Mouse (Mus musculus): ENCODE measurements around the gene Slc37a3. TPM values are rescaled to one million over a fixed set of nuclear protein-coding genes. Genes with fewer than 3 reads are reported as not detected.

The Slc37a3 gene
- total and polyA plus RNA-seq, 3 experiments = 9.2 to 19.3 (median 18.8) TPM

DNA sequence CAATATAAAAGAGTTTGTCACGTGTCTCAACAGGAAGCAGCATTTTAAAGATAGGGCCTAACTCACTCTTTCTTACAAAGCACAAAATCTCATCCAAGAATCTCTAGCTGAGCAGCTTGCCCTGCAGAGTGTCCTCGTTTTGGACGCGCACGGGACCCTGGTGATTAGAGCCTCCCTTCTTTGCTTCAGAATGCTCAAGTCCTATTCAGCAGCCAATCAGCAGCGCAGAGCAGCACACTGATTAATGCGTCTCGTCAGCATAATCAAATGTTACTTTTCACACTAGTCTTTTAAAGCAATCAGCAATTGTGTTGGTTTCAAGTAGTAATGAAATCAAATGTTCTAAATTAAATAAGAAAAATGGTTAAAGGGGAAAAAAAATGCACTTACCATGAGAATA lies 39.1 kb downstream of the Slc37a3 start:
- 85% methylated on average over 8 of the region's 8 CpGs for WGBS
- Histone ChIP-seq H3K27me3 (ENCODE audit: control insufficient read depth, insufficient read depth, low read length) (no peaks in the 10 kb centered on the region), H3K9ac (ENCODE audit: low read depth, low read length) (no peak overlapping the region), H3K36me3 (ENCODE audit: control insufficient read depth, insufficient read depth, low read length) (no peaks in the 10 kb centered on the region), H3K79me2 (replicated peaks; ENCODE audit: control insufficient read depth, insufficient read depth, low read length) (no peaks in the 10 kb centered on the region), H3K4me3 (no peak overlapping the region), H3K27ac (no peak overlapping the region), H3K4me1 (ENCODE audit: control insufficient read depth, insufficient read depth, low read length) (no peaks in the 10 kb centered on the region)
- DNase-seq = no peak
- TF ChIP-seq POLR2A (IDR thresholded peaks at IDR 0.05; ENCODE audit: insufficient read depth, low read depth, low read length) (no peak), CTCF (IDR thresholded peaks at IDR 0.05) (no peak), EP300 (IDR thresholded peaks at IDR 0.05; ENCODE audit: insufficient read depth, low read depth, low read length) (no peak)
- intact Hi-C loops (cut with DNase I) = no loop called here

DNA sequence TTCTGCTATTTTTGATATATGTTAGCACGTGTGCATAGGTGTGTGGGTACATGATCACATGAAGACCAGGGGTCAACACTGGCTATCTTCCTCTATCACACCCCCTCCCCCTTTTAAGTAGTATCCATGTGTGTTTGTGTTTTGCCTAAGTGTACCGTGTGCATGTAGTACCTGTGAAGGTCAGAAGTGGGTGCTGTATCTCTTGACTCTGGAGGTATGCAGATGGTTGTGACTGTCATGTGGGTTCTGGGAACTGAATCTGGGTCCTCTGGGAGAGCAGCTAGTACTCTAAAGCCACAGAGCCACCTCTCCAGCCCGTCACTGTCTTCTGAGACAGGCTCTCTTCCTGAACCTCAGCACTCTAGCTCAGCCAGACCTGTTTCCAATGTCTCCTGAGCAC lies 42.6 kb downstream of the Slc37a3 start:
- H3K79me2 ChIP-seq (replicated peaks; ENCODE audit: control insufficient read depth, insufficient read depth, low read length) = no peaks in the 10 kb centered on the region
- DNase-seq = no peak
- TF ChIP-seq CTCF (IDR thresholded peaks at IDR 0.05) (0 out of 2 replicates have a peak, but pooled peaks have one; percentile 20), POLR2A (IDR thresholded peaks at IDR 0.05; ENCODE audit: insufficient read depth, low read depth, low read length) (no peak), EP300 (IDR thresholded peaks at IDR 0.05; ENCODE audit: insufficient read depth, low read depth, low read length) (no peak)
- WGBS = 96% methylated on average over 3 of the region's 3 CpGs
- intact Hi-C loops (cut with DNase I) = no loop called here
- H3K9ac ChIP-seq (ENCODE audit: low read depth, low read length) = no peak overlapping the region
- no peaks in the 10 kb centered on the region for H3K4me1 ChIP-seq (ENCODE audit: control insufficient read depth, insufficient read depth, low read length)
- no peaks in the 10 kb centered on the region for H3K27me3 ChIP-seq (ENCODE audit: control insufficient read depth, insufficient read depth, low read length)
- H3K27ac ChIP-seq = no peak overlapping the region
- H3K36me3 ChIP-seq (ENCODE audit: control insufficient read depth, insufficient read depth, low read length) = no peaks in the 10 kb centered on the region
- H3K4me3 ChIP-seq = no peak overlapping the region

- no peaks in the 10 kb centered on the region for H3K36me3 ChIP-seq (ENCODE audit: control insufficient read depth, insufficient read depth, low read length)
- intact Hi-C loops (cut with DNase I) = no loop called here
- H3K27me3 ChIP-seq (ENCODE audit: control insufficient read depth, insufficient read depth, low read length) = no peaks in the 10 kb centered on the region
- WGBS = 57% methylated on average over 7 of the region's 7 CpGs
- H3K4me1 ChIP-seq (ENCODE audit: control insufficient read depth, insufficient read depth, low read length) = no peaks in the 10 kb centered on the region
- H3K79me2 ChIP-seq (replicated peaks; ENCODE audit: control insufficient read depth, insufficient read depth, low read length) = no peaks in the 10 kb centered on the region
- peak in 1 of 2 experiments; percentile 18 for DNase-seq
- H3K9ac ChIP-seq (ENCODE audit: low read depth, low read length) = no peak overlapping the region
- H3K4me3 ChIP-seq = no peak overlapping the region
- H3K27ac ChIP-seq = no peak overlapping the region
- TF ChIP-seq POLR2A (IDR thresholded peaks at IDR 0.05; ENCODE audit: insufficient read depth, low read depth, low read length) (no peak), EP300 (IDR thresholded peaks at IDR 0.05; ENCODE audit: insufficient read depth, low read depth, low read length) (no peak), CTCF (IDR thresholded peaks at IDR 0.05) (no peak)
Observed at GRCm38 (mm10) chr6:39334224-39334623, 43.3 kb downstream of the Slc37a3 start.

DNA sequence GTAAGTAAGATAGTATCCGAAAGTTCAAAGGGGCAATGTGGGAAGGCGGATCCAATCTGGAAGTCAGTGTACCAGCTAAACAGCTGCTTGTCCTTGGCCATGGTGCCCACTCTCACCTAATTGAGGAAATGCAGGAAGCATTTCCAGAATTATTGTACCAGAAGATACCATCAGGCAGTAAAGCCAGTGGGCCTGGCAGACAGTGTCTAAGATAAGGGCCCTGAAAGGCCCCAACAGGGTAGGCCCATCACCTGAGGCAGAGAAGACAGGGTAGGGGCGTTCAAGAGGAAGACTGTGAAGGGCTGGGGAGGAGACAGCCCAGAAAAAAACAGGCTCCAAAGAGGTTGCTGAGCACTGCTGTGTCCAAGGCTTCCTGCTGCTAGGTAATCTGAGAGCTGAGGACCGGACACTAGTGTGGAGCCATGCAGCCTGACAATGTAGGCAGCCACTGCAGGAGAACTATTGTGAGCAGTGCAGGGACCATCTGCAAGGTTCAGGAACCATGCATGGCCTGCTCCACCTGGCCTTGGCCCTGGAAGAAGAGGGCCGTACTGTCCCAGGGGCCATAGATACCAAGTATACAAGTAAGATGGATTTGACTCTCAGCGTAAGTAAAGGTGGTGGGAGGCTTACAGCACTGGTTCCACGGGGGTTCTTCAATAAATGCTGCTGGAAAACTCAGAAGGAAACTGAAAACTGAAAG lies 45.3 kb downstream of the Slc37a3 start:
- intact Hi-C loops (cut with DNase I) = no loop called here
- Histone ChIP-seq H3K79me2 (replicated peaks; ENCODE audit: control insufficient read depth, insufficient read depth, low read length) (no peaks in the 10 kb centered on the region), H3K36me3 (ENCODE audit: control insufficient read depth, insufficient read depth, low read length) (no peaks in the 10 kb centered on the region), H3K27me3 (ENCODE audit: control insufficient read depth, insufficient read depth, low read length) (no peaks in the 10 kb centered on the region), H3K9ac (ENCODE audit: low read depth, low read length) (no peak overlapping the region), H3K4me1 (ENCODE audit: control insufficient read depth, insufficient read depth, low read length) (no peaks in the 10 kb centered on the region), H3K27ac (no peak overlapping the region), H3K4me3 (no peak overlapping the region)
- TF ChIP-seq CTCF (IDR thresholded peaks at IDR 0.05) = no peak
- TF ChIP-seq EP300 (IDR thresholded peaks at IDR 0.05; ENCODE audit: insufficient read depth, low read depth, low read length) = no peak
- no peak for TF ChIP-seq POLR2A (IDR thresholded peaks at IDR 0.05; ENCODE audit: insufficient read depth, low read depth, low read length)
- whole genome bisulfite sequencing = 93% methylated on average over 7 of the region's 7 CpGs
- DNase-seq = no peak

GRCm38 (mm10) chr6:39330981-39331380 lies 46.5 kb downstream of the Slc37a3 start:
- Histone ChIP-seq H3K4me1 (ENCODE audit: control insufficient read depth, insufficient read depth, low read length) (no peaks in the 10 kb centered on the region), H3K36me3 (ENCODE audit: control insufficient read depth, insufficient read depth, low read length) (no peaks in the 10 kb centered on the region), H3K9ac (ENCODE audit: low read depth, low read length) (no peak overlapping the region), H3K79me2 (replicated peaks; ENCODE audit: control insufficient read depth, insufficient read depth, low read length) (no peaks in the 10 kb centered on the region), H3K4me3 (no peak overlapping the region), H3K27ac (no peak overlapping the region), H3K27me3 (ENCODE audit: control insufficient read depth, insufficient read depth, low read length) (no peaks in the 10 kb centered on the region)
- no peak for TF ChIP-seq CTCF (IDR thresholded peaks at IDR 0.05)
- no peak for TF ChIP-seq EP300 (IDR thresholded peaks at IDR 0.05; ENCODE audit: insufficient read depth, low read depth, low read length)
- no peak for TF ChIP-seq POLR2A (IDR thresholded peaks at IDR 0.05; ENCODE audit: insufficient read depth, low read depth, low read length)
- 76% methylated on average over 7 of the region's 7 CpGs for WGBS
- DNase-seq = peak in 1 of 2 experiments; percentile 60
- intact Hi-C loops (cut with DNase I) = no loop called here

DNA sequence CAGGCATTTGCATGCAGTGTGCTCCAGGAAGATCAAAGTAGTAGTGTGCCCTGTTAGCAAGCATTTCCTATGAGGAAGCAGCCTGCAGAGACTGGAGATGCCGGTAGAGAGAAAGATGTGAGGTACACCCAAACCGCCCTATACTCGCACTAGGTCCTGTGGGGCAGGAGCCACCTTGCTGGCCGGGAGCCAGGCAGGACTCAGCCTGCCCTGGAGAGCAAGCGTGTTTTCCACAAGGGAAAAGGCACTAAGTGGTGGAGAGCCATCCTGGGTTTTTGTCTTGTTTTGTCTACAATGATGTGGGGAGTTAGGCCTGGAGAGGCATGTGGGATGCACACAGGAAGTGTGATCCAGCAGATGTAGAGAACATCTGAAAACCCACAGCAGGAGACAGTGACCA lies 57.2 kb downstream of the Slc37a3 start:
- H3K27me3 ChIP-seq (ENCODE audit: control insufficient read depth, insufficient read depth, low read length) = no peaks in the 10 kb centered on the region
- H3K4me3 ChIP-seq = no peak overlapping the region
- WGBS = 73% methylated on average over 5 of the region's 5 CpGs
- H3K4me1 ChIP-seq (ENCODE audit: control insufficient read depth, insufficient read depth, low read length) = peaks cover 5% of the 10 kb centered on the region
- TF ChIP-seq CTCF (IDR thresholded peaks at IDR 0.05) = no peak
- TF ChIP-seq POLR2A (IDR thresholded peaks at IDR 0.05; ENCODE audit: insufficient read depth, low read depth, low read length) = no peak
- no peak for TF ChIP-seq EP300 (IDR thresholded peaks at IDR 0.05; ENCODE audit: insufficient read depth, low read depth, low read length)
- no peaks in the 10 kb centered on the region for H3K79me2 ChIP-seq (replicated peaks; ENCODE audit: control insufficient read depth, insufficient read depth, low read length)
- no peak for DNase-seq
- intact Hi-C loops (cut with DNase I) = no loop called here
- H3K27ac ChIP-seq = no peak overlapping the region
- 0 out of 2 replicates have a peak, but pooled peaks cover 2% of the 10 kb centered on the region for H3K36me3 ChIP-seq (ENCODE audit: control insufficient read depth, insufficient read depth, low read length)
- H3K9ac ChIP-seq (ENCODE audit: low read depth, low read length) = no peak overlapping the region

All from heart, adult 2 months (tissue).